Mouse (Mus musculus) heart, postnatal 0 days (tissue): ENCODE measurements around the gene Pip5k1b. TPM values are rescaled to one million over a fixed set of nuclear protein-coding genes. Genes with fewer than 3 reads are reported as not detected.

ENCODE experiments used
- ATAC-seq: fragments of 200-750 bp; cut with Nextera tagmentation; 2 replicates; pipeline ENCODE4 v1.8.0; 2017; ENCODE audit warnings: low read depth, moderate number of reproducible peaks, moderate library complexity; ENCODE audit not compliant: insufficient read depth
- DNase-seq: peaks from one replicate; pipeline ENCODE4 v3.0.0-alpha.2; 2016; ENCODE audit warnings: low spot score
- H3K27ac ChIP-seq: fragments of 300-500 bp; sonication (generic); 2 replicates; pipeline ENCODE4 v1.5.1; 2014; ENCODE audit warnings: low read depth, mild to moderate bottlenecking
- H3K27me3 ChIP-seq: fragments of 300-500 bp; sonication (generic); 2 replicates; pipeline ENCODE4 v1.6.1; 2014; ENCODE audit warnings: low read length, mixed read lengths; ENCODE audit not compliant: control insufficient read depth, insufficient read depth
- H3K36me3 ChIP-seq: fragments of 300-500 bp; sonication (generic); replicated peaks from 2 replicates; pipeline ENCODE4 v1.6.1; 2014; ENCODE audit warnings: low read length, mixed read lengths; ENCODE audit not compliant: control insufficient read depth, insufficient read depth
- H3K4me1 ChIP-seq: fragments of 300-500 bp; sonication (generic); 2 replicates; pipeline ENCODE4 v1.6.1; 2014; ENCODE audit warnings: antibody characterized with exemption; ENCODE audit not compliant: control insufficient read depth, insufficient read depth
- H3K4me2 ChIP-seq: fragments of 300-500 bp; sonication (generic); 2 replicates; pipeline ENCODE4 v1.6.1; 2014; ENCODE audit warnings: low read depth, mild to moderate bottlenecking, low read length, moderate library complexity
- H3K4me3 ChIP-seq: fragments of 300-500 bp; sonication (generic); 2 replicates; pipeline ENCODE4 v1.5.1; 2014; ENCODE audit warnings: low read depth, low read length
- H3K9ac ChIP-seq: fragments of 300-500 bp; sonication (generic); replicated peaks from 2 replicates; pipeline ENCODE4 v1.6.1; 2014; ENCODE audit warnings: low read depth, low read length, mixed read lengths
- H3K9me3 ChIP-seq: fragments of 300-500 bp; sonication (generic); replicated peaks from 2 replicates; pipeline ENCODE4 v1.6.1; 2016; ENCODE audit warnings: low read length; ENCODE audit not compliant: control insufficient read depth
- CTCF ChIP-seq: IDR thresholded peaks from 2 replicates; pipeline ENCODE4 v1.5.1; 2016; ENCODE audit warnings: antibody characterized with exemption, control low read depth, low read depth
- EP300 ChIP-seq: IDR thresholded peaks from 2 replicates; pipeline ENCODE4 v1.6.1; 2016; ENCODE audit warnings: antibody characterized with exemption, low read depth
- WGBS: fragments of 180-500 bp; shearing (Covaris S2); extraction: QIAGEN DNeasy Blood & Tissue Kit; methylation state at CpG from one replicate; pipeline ENCODE4 v1.1.7; 2014; 5-methylcytosine and 5-hydroxymethylcytosine counted together
- polyA plus RNA-seq: library from polyadenylated mRNA; unstranded; fragments of >200 nt; fragmentation: Nextera tagmentation; extraction: Ambion mirVana; gene quantifications from 2 replicates; pipeline ENCODE4 v1.2.1, GENCODE M21; 2015
- total RNA-seq: library from RNA; depleted of rRNA; stranded (reverse); fragments of >200 nt; gene quantifications from 2 replicates; pipeline ENCODE4 v1.2.3, GENCODE M21; 2014; ENCODE audit warnings: low replicate concordance

Pip5k1b gene
- total and polyA plus RNA-seq, 2 experiments from 2014 or later = 14.0 to 19.2 TPM

DNA sequence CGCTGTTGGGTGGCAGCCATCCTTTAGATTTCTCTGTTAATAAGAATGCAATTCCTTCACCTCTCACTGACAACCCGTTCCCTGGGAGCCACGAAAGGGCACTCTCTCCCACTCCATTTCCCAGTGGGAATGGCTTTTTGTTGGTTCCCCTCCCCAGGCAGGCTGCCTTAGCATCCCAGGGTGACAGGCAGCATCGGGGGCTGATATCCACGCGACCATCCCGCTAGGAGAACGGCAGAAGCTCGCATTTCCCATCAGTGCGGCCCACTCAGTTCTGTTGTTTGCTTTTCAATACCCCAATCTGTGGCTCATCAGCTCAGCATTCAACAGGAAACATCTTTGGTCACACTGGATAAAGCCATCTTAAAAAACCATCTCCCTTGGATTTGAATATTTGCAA lies 253.5 kb downstream of the Pip5k1b start:
- Histone ChIP-seq H3K9me3 (no peaks in the 10 kb centered on the region), H3K9ac (no peak overlapping the region), H3K4me1 (no peaks in the 10 kb centered on the region), H3K27ac (no peak overlapping the region), H3K36me3 (no peaks in the 10 kb centered on the region), H3K4me2 (no peak overlapping the region), H3K4me3 (no peak overlapping the region), H3K27me3 (no peaks in the 10 kb centered on the region)
- no peak for DNase-seq
- no peak for ATAC-seq
- TF ChIP-seq EP300 = no peak
- 65% methylated on average over 10 of the region's 10 CpGs for WGBS

GRCm38 (mm10) chr19:24301768-24302148 lies 253.9 kb downstream of the Pip5k1b start:
- TF ChIP-seq EP300 (no peak), CTCF (no peak)
- no peak for DNase-seq
- no peaks in the 10 kb centered on the region for H3K27me3 ChIP-seq
- no peak for ATAC-seq
- H3K4me1 ChIP-seq = no peaks in the 10 kb centered on the region
- H3K36me3 ChIP-seq = no peaks in the 10 kb centered on the region
- no peak overlapping the region; the same call in 1 of the 2 replicates for H3K4me2 ChIP-seq
- no peaks in the 10 kb centered on the region for H3K9me3 ChIP-seq
- H3K27ac ChIP-seq = no peak overlapping the region
- no peak overlapping the region for H3K9ac ChIP-seq
- 42% methylated on average over 5 of the region's 5 CpGs for WGBS
- H3K4me3 ChIP-seq = no peak overlapping the region

GRCm38 (mm10) chr19:24300994-24301767 lies 254.5 kb downstream of the Pip5k1b start:
- Histone ChIP-seq H3K4me3 (peak overlapping the region; percentile 35), H3K4me1 (no peaks in the 10 kb centered on the region), H3K27ac (peak overlapping the region; percentile 19; the same call in 1 of the 2 replicates), H3K9me3 (no peaks in the 10 kb centered on the region), H3K27me3 (no peaks in the 10 kb centered on the region), H3K4me2 (peak overlapping the region; percentile 58), H3K9ac (no peak overlapping the region), H3K36me3 (no peaks in the 10 kb centered on the region)
- TF ChIP-seq CTCF = peak; percentile 98
- no peak for TF ChIP-seq EP300
- 2% methylated on average over 9 of the region's 9 CpGs for WGBS
- peak; percentile 83 for ATAC-seq
- peak; percentile 80 for DNase-seq

DNA sequence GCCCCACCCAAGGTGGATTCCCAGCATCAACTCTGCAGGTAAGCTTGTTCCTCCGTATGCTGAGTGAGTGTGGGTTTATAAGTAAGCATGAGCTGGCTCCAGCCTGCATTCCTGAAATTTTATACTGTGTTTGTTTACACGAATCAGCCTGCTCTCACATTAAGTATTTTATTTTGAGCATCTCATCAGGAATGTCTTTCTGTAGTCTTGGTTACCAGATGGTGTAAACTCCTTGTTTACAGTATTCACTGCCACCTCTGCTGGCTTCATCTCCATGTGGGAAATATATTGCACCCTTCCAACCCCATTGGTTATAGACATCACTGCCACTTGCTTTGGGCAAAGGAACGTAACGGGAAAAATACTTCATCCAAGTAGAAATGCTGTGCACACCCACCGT lies 262.1 kb downstream of the Pip5k1b start:
- no peak for ATAC-seq
- H3K27ac ChIP-seq = no peak overlapping the region
- no peaks in the 10 kb centered on the region for H3K4me1 ChIP-seq
- no peak for DNase-seq
- no peak overlapping the region for H3K4me2 ChIP-seq
- 65% methylated on average over 5 of the region's 5 CpGs for WGBS
- H3K27me3 ChIP-seq = no peaks in the 10 kb centered on the region
- H3K4me3 ChIP-seq = no peak overlapping the region
- no peak for TF ChIP-seq EP300
- no peak for TF ChIP-seq CTCF
- no peak overlapping the region for H3K9ac ChIP-seq
- H3K9me3 ChIP-seq = no peaks in the 10 kb centered on the region
- H3K36me3 ChIP-seq = peaks cover 7% of the 10 kb centered on the region; the same call in 1 of the 2 replicates

- DNase-seq = peak; percentile 62
- TF ChIP-seq CTCF = peak; percentile 81
- TF ChIP-seq EP300 = no peak
These were observed 271.5 kb downstream of the Pip5k1b start for GRCm38 (mm10) chr19:24284187-24284586.

More at GRCm38 (mm10) chr19:24284187-24284586, 271.5 kb downstream of the Pip5k1b start:
- H3K4me1 ChIP-seq = 0 out of 2 replicates have a peak, but pooled peaks cover 3% of the 10 kb centered on the region
- no peak overlapping the region for H3K4me3 ChIP-seq
- H3K36me3 ChIP-seq = no peaks in the 10 kb centered on the region
- 50% methylated on average over 4 of the region's 4 CpGs for WGBS
- ATAC-seq = no peak
- H3K27ac ChIP-seq = no peak overlapping the region
- no peak overlapping the region for H3K4me2 ChIP-seq
- no peaks in the 10 kb centered on the region for H3K9me3 ChIP-seq
- no peak overlapping the region for H3K9ac ChIP-seq
- no peaks in the 10 kb centered on the region for H3K27me3 ChIP-seq
